Mouse (Mus musculus) left cerebral cortex, adult 8-10 months (tissue): ENCODE data around the gene Olfr1082. TPM values are rescaled to one million over a fixed set of nuclear protein-coding genes. Genes with fewer than 3 reads are reported as not detected.
"Not testable (repeated sequence)": the region's sequence is repeated elsewhere in the genome, so short reads cannot be mapped to it uniquely, and the experiment has no call there.

Experiments used
- DNase-seq, 2 experiments: peaks; one replicate each; pipeline ENCODE4 v3.0.0; 2022; ENCODE audit warnings: low spot score in 2 of 2
- total RNA-seq, 4 experiments: library from RNA; stranded (reverse); gene quantifications; 2 replicates each; pipeline ENCODE4 v1.2.4; 2022

Gene Olfr1082
- total RNA-seq, result not detected

GRCm38 (mm10) chr2:86598866-86599265 is at the start of gene Olfr1082:
Olfr1082 (minus strand) TSS chr2:86598966.
- not testable (repeated sequence) for DNase-seq

GRCm38 (mm10) chr2:86639625-86640024 is 40.9 kb upstream of the Olfr1082 start, which contains the start of gene Olfr1084:
Olfr1084 (minus strand) TSS chr2:86639725.
- not testable (repeated sequence) for DNase-seq

- DNase-seq, result not testable (repeated sequence)
Observed at GRCm38 (mm10) chr2:86558135-86558534, 40.6 kb downstream of the Olfr1082 start, which contains the start of gene Olfr1080. Olfr1080 (minus strand) TSS chr2:86558235.

Other genes starting within 250 kb of the Olfr1082 start
- gene Olfr1055, start 248.7 kb downstream of the Olfr1082 start, total RNA-seq, result not detected
- not detected for gene Olfr1056, start 236.5 kb downstream of the Olfr1082 start, total RNA-seq
- gene Olfr1057, start 220.6 kb downstream of the Olfr1082 start, total RNA-seq, result not detected
- gene Olfr1058, start 210.4 kb downstream of the Olfr1082 start, total RNA-seq, result not detected
- not detected for gene Olfr1061, start 184.9 kb downstream of the Olfr1082 start, total RNA-seq
- gene Olfr1062, start 172.2 kb downstream of the Olfr1082 start, total RNA-seq, result not detected
- not detected for gene Olfr1065, start 148.4 kb downstream of the Olfr1082 start, total RNA-seq
- not detected for gene Olfr1066, start 142.7 kb downstream of the Olfr1082 start, total RNA-seq
- not detected for gene Olfr228, start 111.6 kb downstream of the Olfr1082 start, total RNA-seq
- not detected for gene Olfr1076, start 90.5 kb downstream of the Olfr1082 start, total RNA-seq
- not detected for gene Olfr1079, start 56.5 kb downstream of the Olfr1082 start, total RNA-seq
- not detected for gene Olfr1080, start 40.7 kb downstream of the Olfr1082 start, total RNA-seq
- not detected for gene Olfr1084, start 40.8 kb upstream of the Olfr1082 start, total RNA-seq
- gene Olfr1085, start 63.1 kb upstream of the Olfr1082 start, total RNA-seq, result not detected
- gene Olfr1086, start 81.1 kb upstream of the Olfr1082 start, total RNA-seq, result not detected
- not detected for gene Olfr1087, start 99.4 kb upstream of the Olfr1082 start, total RNA-seq
- gene Olfr1089, start 134.7 kb upstream of the Olfr1082 start, total RNA-seq, result not detected
- not detected for gene Olfr1090, start 160.0 kb upstream of the Olfr1082 start, total RNA-seq
- gene Olfr1093, start 183.5 kb upstream of the Olfr1082 start, total RNA-seq, result not detected
- gene Olfr141, start 211.1 kb upstream of the Olfr1082 start, total RNA-seq, result not detected
- gene Olfr1094, start 225.7 kb upstream of the Olfr1082 start, total RNA-seq, result not detected